Mouse (Mus musculus) CH12.LX (cell line): Measurements from ENCODE around the gene Sin3a. TPM values are rescaled to one million over a fixed set of nuclear protein-coding genes. Genes with fewer than 3 reads are reported as not detected.

ENCODE experiments used
- DNase-seq: peaks from one replicate; pipeline ENCODE4 v3.0.0-alpha.2; 2013; ENCODE audit errors: extremely low read depth
- H3K27ac ChIP-seq: 2 replicates; pipeline ENCODE4 v1.5.1; 2012; ENCODE audit warnings: low read depth, mild to moderate bottlenecking, control low read depth, moderate library complexity; ENCODE audit not compliant: insufficient read depth
- H3K27me3 ChIP-seq: replicated peaks from 2 replicates; pipeline ENCODE3; 2012; ENCODE audit warnings: inconsistent platforms
- H3K36me3 ChIP-seq, 2 experiments: replicated peaks in 1 of 2; 2 replicates each; pipeline versions ENCODE3 to v1.6.1; 2012; ENCODE audit warnings: inconsistent platforms in 1 of 2, low read length in 1 of 2, mild to moderate bottlenecking in 1 of 2, mixed read lengths in 1 of 2, moderate library complexity in 1 of 2; ENCODE audit not compliant: control insufficient read depth in 1 of 2, insufficient read depth in 1 of 2
- H3K4me1 ChIP-seq, 2 experiments: 2 replicates each; pipeline ENCODE4 v1.6.1; 2012; ENCODE audit warnings: inconsistent platforms in 1 of 2, moderate library complexity in 1 of 2; ENCODE audit not compliant: insufficient read depth in 2 of 2, control insufficient read depth in 1 of 2
- H3K4me2 ChIP-seq: 2 replicates; pipeline ENCODE4 v1.6.1; 2012; ENCODE audit warnings: low read depth, mild to moderate bottlenecking, control low read depth; ENCODE audit not compliant: poor library complexity, insufficient read depth, severe bottlenecking
- H3K4me3 ChIP-seq, 3 experiments: fragments of 150-350 bp in 1 of 3; sonication (generic) in 1 of 3; replicated peaks in 1 of 3; 2 replicates each; pipeline versions ENCODE3 to v1.5.1; 2011 to 2012; ENCODE audit warnings: low read depth in 2 of 3, low read length in 2 of 3, mild to moderate bottlenecking in 2 of 3, moderate library complexity in 2 of 3, control low read depth in 1 of 3, improper control_type of control experiment in 1 of 3, inconsistent platforms in 1 of 3, mixed read lengths in 1 of 3; ENCODE audit not compliant: poor library complexity in 1 of 3
- H3K79me2 ChIP-seq: replicated peaks from 2 replicates; pipeline ENCODE4 v1.6.1; 2012; ENCODE audit warnings: mild to moderate bottlenecking, moderate library complexity; ENCODE audit not compliant: control insufficient read depth, poor library complexity, insufficient read depth, severe bottlenecking; ENCODE audit errors: extremely low read depth
- H3K9ac ChIP-seq: 2 replicates; pipeline ENCODE4 v1.6.1; 2012; ENCODE audit warnings: low read depth, mild to moderate bottlenecking, control low read depth, moderate library complexity; ENCODE audit not compliant: insufficient read depth
- H3K9me3 ChIP-seq: replicated peaks from 2 replicates; pipeline ENCODE3; 2012; ENCODE audit warnings: low read length, inconsistent platforms, mixed read lengths
- BHLHE40 ChIP-seq: IDR thresholded peaks from 2 replicates; pipeline ENCODE4 v1.6.1; 2011; ENCODE audit warnings: mild to moderate bottlenecking, low read depth, low read length, improper control_type of control experiment
- CHD1 ChIP-seq: IDR thresholded peaks from 2 replicates; pipeline ENCODE4 v1.6.1; 2012; ENCODE audit warnings: low read depth, low read length, improper control_type of control experiment, inconsistent platforms
- CTCF ChIP-seq, 2 experiments: IDR thresholded peaks in 1 of 2; conservative IDR thresholded peaks in 1 of 2; 2 replicates each; pipeline ENCODE4 v1.5.1; 2011 to 2012; ENCODE audit warnings: low read depth in 2 of 2, low read length in 2 of 2, improper control_type of control experiment in 1 of 2, inconsistent platforms in 1 of 2, mild to moderate bottlenecking in 1 of 2, moderate library complexity in 1 of 2
- E2F4 ChIP-seq: IDR thresholded peaks from 2 replicates; pipeline ENCODE4 v1.6.1; 2011; ENCODE audit warnings: low read depth, low read length, improper control_type of control experiment; ENCODE audit not compliant: insufficient replicate concordance
- ELF1 ChIP-seq: IDR thresholded peaks from 2 replicates; pipeline ENCODE4 v1.6.1; 2014; ENCODE audit warnings: low read depth, mild to moderate bottlenecking, inconsistent platforms, low read length, improper control_type of control experiment
- ETS1 ChIP-seq: conservative IDR thresholded peaks from 2 replicates; pipeline ENCODE4 v1.6.1; 2012; ENCODE audit warnings: low read depth, mild to moderate bottlenecking, inconsistent platforms, low read length, improper control_type of control experiment, moderate library complexity
- GABPA ChIP-seq: IDR thresholded peaks from 2 replicates; pipeline ENCODE4 v1.6.1; 2012; ENCODE audit warnings: low read depth, low read length, improper control_type of control experiment, inconsistent platforms; ENCODE audit not compliant: insufficient replicate concordance
- HCFC1 ChIP-seq: IDR thresholded peaks from 2 replicates; pipeline ENCODE4 v1.6.1; 2012; ENCODE audit warnings: low read depth, mild to moderate bottlenecking, inconsistent platforms, low read length, improper control_type of control experiment
- IRF4 ChIP-seq: IDR thresholded peaks from 2 replicates; pipeline ENCODE4 v1.6.1; 2014; ENCODE audit warnings: low read depth, mild to moderate bottlenecking, inconsistent platforms, low read length, improper control_type of control experiment
- KAT2A ChIP-seq: IDR thresholded peaks from 2 replicates; pipeline ENCODE4 v1.6.1; 2012; ENCODE audit warnings: low read length, improper control_type of control experiment, inconsistent platforms; ENCODE audit not compliant: insufficient replicate concordance
- MAFK ChIP-seq: IDR thresholded peaks from 2 replicates; pipeline ENCODE4 v1.6.1; 2011; ENCODE audit warnings: low read length, improper control_type of control experiment; ENCODE audit not compliant: insufficient replicate concordance
- MAZ ChIP-seq: IDR thresholded peaks from 2 replicates; pipeline ENCODE4 v1.6.1; 2012; ENCODE audit warnings: low read depth, mild to moderate bottlenecking, inconsistent platforms, low read length, improper control_type of control experiment, moderate library complexity
- MEF2A ChIP-seq: IDR thresholded peaks from 2 replicates; pipeline ENCODE4 v1.6.1; 2014; ENCODE audit warnings: low read depth, mild to moderate bottlenecking, inconsistent platforms, low read length, improper control_type of control experiment, borderline replicate concordance
- MXI1 ChIP-seq: IDR thresholded peaks from 2 replicates; pipeline ENCODE4 v1.6.1; 2011; ENCODE audit warnings: mild to moderate bottlenecking, low read depth, low read length, improper control_type of control experiment
- NELFE ChIP-seq: IDR thresholded peaks from 2 replicates; pipeline ENCODE4 v1.6.1; 2011; ENCODE audit warnings: low read depth, low read length, improper control_type of control experiment
- NRF1 ChIP-seq: IDR thresholded peaks from 2 replicates; pipeline ENCODE4 v1.6.1; 2014; ENCODE audit warnings: low read depth, mild to moderate bottlenecking, inconsistent platforms, low read length, improper control_type of control experiment, moderate library complexity
- PAX5 ChIP-seq: IDR thresholded peaks from 2 replicates; pipeline ENCODE4 v1.6.1; 2012; ENCODE audit warnings: low read length, inconsistent platforms, mixed read lengths
- POLR2A ChIP-seq: IDR thresholded peaks from 2 replicates; pipeline ENCODE4 v1.6.1; 2011; ENCODE audit warnings: low read depth, mild to moderate bottlenecking, improper control_type of control experiment, low read length
- POLR2AphosphoS2 ChIP-seq: IDR thresholded peaks from 2 replicates; pipeline ENCODE4 v1.6.1; 2011; ENCODE audit warnings: low read depth, low read length, improper control_type of control experiment
- RAD21 ChIP-seq: IDR thresholded peaks from 2 replicates; pipeline ENCODE4 v1.6.1; 2011; ENCODE audit warnings: low read depth, mild to moderate bottlenecking, low read length, improper control_type of control experiment, moderate library complexity
- RCOR1 ChIP-seq: conservative IDR thresholded peaks from 2 replicates; pipeline ENCODE4 v1.6.1; 2012; ENCODE audit warnings: low read depth, mild to moderate bottlenecking, inconsistent platforms, low read length, improper control_type of control experiment
- SMC3 ChIP-seq: IDR thresholded peaks from 2 replicates; pipeline ENCODE4 v1.6.1; 2011; ENCODE audit warnings: low read depth, low read length, improper control_type of control experiment
- TBP ChIP-seq: conservative IDR thresholded peaks from 2 replicates; pipeline ENCODE4 v1.6.1; 2011; ENCODE audit warnings: low read depth, low read length, improper control_type of control experiment
- UBTF ChIP-seq: IDR thresholded peaks from 2 replicates; pipeline ENCODE4 v1.6.1; 2012; ENCODE audit warnings: low read depth, mild to moderate bottlenecking, inconsistent platforms, low read length, improper control_type of control experiment, moderate library complexity
- USF1 ChIP-seq: IDR thresholded peaks from 2 replicates; pipeline ENCODE4 v1.6.1; 2014; ENCODE audit warnings: low read depth, mild to moderate bottlenecking, inconsistent platforms, low read length, improper control_type of control experiment
- USF2 ChIP-seq: conservative IDR thresholded peaks from 2 replicates; pipeline ENCODE4 v1.6.1; 2011; ENCODE audit warnings: low read depth, low read length, improper control_type of control experiment
- ZC3H11A ChIP-seq: IDR thresholded peaks from 2 replicates; pipeline ENCODE4 v1.6.1; 2012; ENCODE audit warnings: low read depth, mild to moderate bottlenecking, inconsistent platforms, low read length, improper control_type of control experiment
- ZMIZ1 ChIP-seq: IDR thresholded peaks from 2 replicates; pipeline ENCODE4 v1.6.1; 2012; ENCODE audit warnings: low read depth, mild to moderate bottlenecking, inconsistent platforms, low read length, improper control_type of control experiment
- ZNF384 ChIP-seq: IDR thresholded peaks from 2 replicates; pipeline ENCODE4 v1.6.1; 2012; ENCODE audit warnings: low read depth, low read length, improper control_type of control experiment, inconsistent platforms
- dilution Hi-C: fragments of 300-500 bp; cut with MboI; formaldehyde crosslinking; loops from 2 replicates; pipeline ENCODE4 v1.14.3; 2020; ENCODE audit warnings: low sequenced_read_pairs; ENCODE audit not compliant: extremely low pct_unique_long_range_greater_than_20kb, extremely low pct_ligation_motif_present
- in situ Hi-C: fragments of 300-500 bp; cut with MboI; formaldehyde crosslinking; loops from 3 replicates; pipeline ENCODE4 v1.14.3; 2019; ENCODE audit warnings: low sequenced_read_pairs, low pct_ligation_motif_present, low pct_unique_long_range_greater_than_20kb, mixed read lengths
- polyA plus RNA-seq: library from polyadenylated mRNA; unstranded; fragments of >175 nt; gene quantifications from 2 replicates; pipeline ENCODE4 v1.2.1, GENCODE M21; 2012; ENCODE audit warnings: low read depth; ENCODE audit not compliant: insufficient read length
- total RNA-seq, 2 experiments: library from RNA; depleted of rRNA; stranded (reverse); fragments of 300-350 nt in 1 of 2; fragments of >200 nt in 1 of 2; gene quantifications; 2 replicates each; pipeline ENCODE4 v1.2.3; 2012 to 2014

The Sin3a gene
- total and polyA plus RNA-seq, 3 experiments: 23.0 to 32.1 (median 28.7) TPM

DNA sequence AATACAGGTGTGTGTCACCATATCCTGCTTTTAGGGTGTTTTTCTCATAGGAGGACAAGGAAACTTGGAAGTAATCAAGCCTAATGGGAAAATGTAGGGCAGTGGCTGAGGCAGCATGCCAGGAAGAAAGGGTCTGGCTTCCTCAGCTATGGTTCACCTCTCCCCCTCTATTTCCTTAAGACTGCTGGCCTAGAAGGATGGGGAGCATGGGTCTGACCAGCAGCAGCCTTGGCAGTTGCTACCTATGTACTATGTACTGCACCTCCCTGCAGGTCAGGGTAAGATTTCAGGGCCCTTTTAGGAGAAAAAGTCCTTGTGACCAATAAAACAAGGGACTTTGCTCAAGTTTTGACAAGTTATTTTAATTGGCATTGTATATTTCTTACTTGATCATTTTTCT lies 57.8 kb downstream of the Sin3a start:
- Histone ChIP-seq H3K79me2 (peaks cover 6% of the 10 kb centered on the region), H3K4me1 (peaks cover 2 to 17% of the 10 kb centered on the region in 2 experiments; a peak in 3 of 4 replicates), H3K27me3 (no peaks in the 10 kb centered on the region), H3K9ac (peak overlapping the region; percentile 92; the same call in 1 of the 2 replicates), H3K27ac (no peak overlapping the region), H3K36me3 (peaks cover 33 to 67% of the 10 kb centered on the region in 2 experiments), H3K9me3 (no peaks in the 10 kb centered on the region), H3K4me2 (peak overlapping the region; percentile 95), H3K4me3 (peak overlapping the region in 2 of 3 experiments; percentile 83 to 88)
- in situ Hi-C loops: loop anchor here (5.0 kb wide), 2 partner anchors 72 to 237 kb away; no protein-coding TSS in a partner anchor
- dilution Hi-C loops: no loop called here
- DNase-seq: no peak
- no peak for TF ChIP-seq POLR2AphosphoS2
- 0 out of 2 replicates have a peak, but pooled peaks have one; percentile 10 for TF ChIP-seq MXI1

DNA sequence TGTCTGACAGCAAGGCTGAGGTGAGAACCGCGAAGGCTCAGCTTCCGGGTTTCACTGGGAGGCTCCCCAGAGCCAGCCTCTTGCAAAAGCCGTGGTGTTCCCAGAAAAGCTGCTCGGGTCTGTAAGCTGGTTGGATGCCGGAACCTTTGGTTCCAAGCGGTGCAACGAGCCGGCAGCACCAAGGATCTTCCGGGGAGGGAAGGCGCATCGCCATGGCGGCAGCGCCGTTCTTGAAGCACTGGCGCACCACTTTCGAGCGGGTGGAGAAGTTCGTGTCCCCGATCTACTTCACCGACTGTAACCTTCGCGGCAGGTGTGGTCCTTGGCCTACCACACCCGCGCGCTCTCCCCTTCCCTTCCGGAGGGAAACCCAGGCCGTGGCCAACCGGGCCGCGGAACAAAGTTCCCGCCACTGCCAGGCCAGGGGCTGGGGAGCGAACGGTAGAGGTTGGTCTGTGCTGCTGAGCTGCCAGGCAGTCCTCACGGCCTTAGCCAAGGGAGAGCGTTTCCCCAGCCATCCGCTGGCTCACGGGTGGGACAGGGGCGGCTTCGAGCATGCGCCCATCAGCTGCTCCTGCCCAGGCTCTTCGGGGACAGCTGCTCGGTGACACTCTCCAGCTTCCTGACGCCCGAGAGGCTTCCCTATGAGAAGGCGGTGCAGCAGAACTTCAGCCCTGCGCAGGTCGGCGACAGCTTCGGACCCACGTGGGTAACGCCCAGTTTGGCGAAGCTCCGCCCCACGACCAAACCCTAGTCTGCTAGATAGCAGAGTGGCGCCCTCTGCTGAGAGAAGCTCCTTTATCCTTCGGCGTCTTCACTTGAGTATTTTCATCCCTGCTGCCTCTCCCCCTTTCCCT lies 59.0 kb downstream of the Sin3a start, which contains the start of gene Man2c1:
TSS of gene Man2c1 (plus strand) at position 114 of the 857 bp plus-strand sequence.
- DNase-seq: peak; percentile 95
- peak within 1 kb of the TSS; percentile 92 for H3K9ac ChIP-seq
- peak within 1 kb of the TSS; percentile 83 to 94 (median 88) for H3K4me3 ChIP-seq
- peak within 1 kb of the TSS; percentile 95 for H3K4me2 ChIP-seq
- peaks cover 32 to 67% of the 10 kb centered on the region in 2 experiments for H3K36me3 ChIP-seq
- dilution Hi-C loops (no loop called here), in situ Hi-C loops (loop anchor here (5.0 kb wide), 2 partner anchors 74 to 239 kb away; no protein-coding TSS in a partner anchor)
- H3K9me3 ChIP-seq: no peaks in the 10 kb centered on the region
- peaks cover 2 to 17% of the 10 kb centered on the region in 2 experiments; a peak in 3 of 4 replicates for H3K4me1 ChIP-seq
- peak within 1 kb of the TSS; percentile 94 for H3K27ac ChIP-seq
- H3K27me3 ChIP-seq: no peaks in the 10 kb centered on the region
- H3K79me2 ChIP-seq: peaks cover 6% of the 10 kb centered on the region
- peak; percentile 81 for TF ChIP-seq ZMIZ1
- TF ChIP-seq BHLHE40: peak; percentile 27; the same call in 1 of the 2 replicates
- TF ChIP-seq USF1: peak; percentile 56
- peak; percentile 24; the same call in 1 of the 2 replicates for TF ChIP-seq USF2
- TF ChIP-seq TBP: peak; percentile 88
- peak; percentile 97 for TF ChIP-seq MXI1
- peak; percentile 89 for TF ChIP-seq POLR2A
- TF ChIP-seq MAFK: no peak
- TF ChIP-seq ZNF384: no peak
- TF ChIP-seq CTCF (conservative IDR thresholded peaks at IDR 0.05 in 1 of 2, IDR thresholded peaks at IDR 0.05 in 1 of 2; ENCODE audit: low read depth in 2 of 2, low read length in 2 of 2): peak in 1 of 2 experiments; percentile 88; a peak in 3 of 4 replicates
- TF ChIP-seq PAX5: no peak
- peak; percentile 95 for TF ChIP-seq POLR2AphosphoS2
- no peak for TF ChIP-seq GABPA
- peak; percentile 74; the same call in 1 of the 2 replicates for TF ChIP-seq KAT2A
- TF ChIP-seq MAZ: peak; percentile 72; the same call in 1 of the 2 replicates
- TF ChIP-seq IRF4: peak; percentile 62
- no peak for TF ChIP-seq CHD1
- peak; percentile 97 for TF ChIP-seq ELF1
- TF ChIP-seq UBTF: peak; percentile 77; the same call in 1 of the 2 replicates
- peak; percentile 86 for TF ChIP-seq HCFC1
- peak; percentile 84 for TF ChIP-seq NRF1
- 0 out of 2 replicates have a peak, but pooled peaks have one; percentile 23 for TF ChIP-seq ETS1
- TF ChIP-seq SMC3: peak; percentile 84
- TF ChIP-seq RAD21: peak; percentile 70
- peak; percentile 48 for TF ChIP-seq ZC3H11A
- TF ChIP-seq RCOR1: 0 out of 2 replicates have a peak, but pooled peaks have one; percentile 50
- peak; percentile 65; the same call in 1 of the 2 replicates for TF ChIP-seq E2F4
- peak; percentile 81 for TF ChIP-seq NELFE
- TF ChIP-seq MEF2A: peak; percentile 66
